Mouse (Mus musculus) heart, embryonic 15.5 days (tissue): ENCODE results near the gene Sapcd1. TPM values are rescaled to one million over a fixed set of nuclear protein-coding genes. Genes with fewer than 3 reads are reported as not detected.

Source experiments
- ATAC-seq: fragments of 200-750 bp; cut with Nextera tagmentation; replicated peaks from 2 replicates; pipeline ENCODE4 v1.8.0; 2017; ENCODE audit warnings: low read depth, moderate TSS enrichment; ENCODE audit not compliant: insufficient number of reproducible peaks, insufficient read depth, low FRiP score
- H3K27ac ChIP-seq: fragments of 300-500 bp; sonication (generic); 2 replicates; pipeline ENCODE4 v1.5.1; 2015; ENCODE audit warnings: mild to moderate bottlenecking, inconsistent platforms
- H3K27me3 ChIP-seq: fragments of 300-500 bp; sonication (generic); 2 replicates; pipeline ENCODE4 v1.6.1; 2015; ENCODE audit warnings: inconsistent platforms
- H3K36me3 ChIP-seq: fragments of 300-500 bp; sonication (generic); 2 replicates; pipeline ENCODE4 v1.6.1; 2015; ENCODE audit warnings: mild to moderate bottlenecking, inconsistent platforms
- H3K4me1 ChIP-seq: fragments of 300-500 bp; sonication (generic); replicated peaks from 2 replicates; pipeline ENCODE4 v1.6.1; 2015; ENCODE audit warnings: inconsistent platforms
- H3K4me2 ChIP-seq: fragments of 300-500 bp; sonication (generic); 2 replicates; pipeline ENCODE4 v1.6.1; 2015; ENCODE audit warnings: inconsistent platforms, mild to moderate bottlenecking, moderate library complexity
- H3K4me3 ChIP-seq: fragments of 300-500 bp; sonication (generic); 2 replicates; pipeline ENCODE4 v1.5.1; 2015; ENCODE audit warnings: mild to moderate bottlenecking, inconsistent platforms
- H3K9ac ChIP-seq: fragments of 300-500 bp; sonication (generic); 2 replicates; pipeline ENCODE4 v1.6.1; 2015; ENCODE audit warnings: mild to moderate bottlenecking, inconsistent platforms
- H3K9me3 ChIP-seq: fragments of 300-500 bp; sonication (generic); replicated peaks from 2 replicates; pipeline ENCODE4 v1.6.1; 2016; ENCODE audit warnings: inconsistent platforms
- WGBS: fragments of 180-500 bp; shearing (Covaris S2); methylation state at CpG from one replicate; pipeline ENCODE4 v1.1.7; 2015; ENCODE audit warnings: mixed read lengths; 5-methylcytosine and 5-hydroxymethylcytosine counted together
- polyA plus RNA-seq: library from polyadenylated mRNA; unstranded; fragments of >200 nt; fragmentation: Nextera tagmentation; extraction: Ambion mirVana; gene quantifications from 2 replicates; pipeline ENCODE4 v1.2.1, GENCODE M21; 2015

The Sapcd1 gene
- polyA plus RNA-seq, 1 experiment from 2014 or later = 1.4 TPM

DNA sequence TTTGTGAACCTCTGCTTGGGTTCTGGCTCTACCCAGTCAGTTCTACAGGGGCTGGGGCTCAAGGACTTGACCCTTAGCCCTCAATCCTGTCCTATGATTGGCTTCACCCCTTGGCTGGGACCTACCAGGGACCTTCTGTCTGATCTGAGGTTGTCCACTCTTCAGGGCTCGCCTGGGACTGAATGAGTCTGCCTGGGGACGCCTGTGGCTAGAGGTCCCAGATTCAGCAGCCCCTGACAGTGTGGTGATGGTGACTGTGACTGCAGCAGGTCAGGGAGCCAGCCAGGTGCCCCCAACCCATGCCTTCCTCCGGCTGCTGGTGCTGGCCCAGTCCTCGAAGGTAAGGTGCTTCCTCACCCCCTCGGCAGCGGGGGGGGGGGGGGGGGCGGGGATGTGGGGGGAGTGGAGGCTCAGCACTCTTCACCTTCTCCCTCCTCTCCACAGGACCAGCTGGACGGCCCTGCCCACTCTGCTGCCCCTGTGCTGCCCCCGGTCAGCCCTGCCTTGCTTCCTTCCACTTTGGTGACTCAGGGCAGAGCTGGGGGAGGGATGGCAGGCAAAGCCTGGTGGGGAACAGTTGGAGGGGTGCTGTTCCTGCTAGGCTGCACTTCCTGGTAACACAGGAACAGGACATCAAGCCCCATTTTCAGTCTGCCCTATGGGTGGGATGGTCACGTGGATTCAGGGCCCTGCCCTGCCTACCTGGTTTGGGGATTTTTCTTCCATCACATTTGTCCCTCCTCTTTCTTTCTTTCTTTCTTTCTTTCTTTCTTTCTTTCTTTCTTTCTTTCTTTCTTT lies 2.9 kb downstream of the Sapcd1 start:
- H3K4me1 ChIP-seq = peaks cover 42% of the 10 kb centered on the region
- H3K36me3 ChIP-seq = no peaks in the 10 kb centered on the region
- WGBS = 50% methylated on average over 8 of the region's 10 CpGs
- H3K4me3 ChIP-seq = no peak overlapping the region
- 0 out of 2 replicates have a peak overlapping the region, but pooled peaks have one; percentile 12 for H3K9ac ChIP-seq
- no peak overlapping the region for H3K27ac ChIP-seq
- ATAC-seq = no peak
- no peaks in the 10 kb centered on the region; the same call in 1 of the 2 replicates for H3K27me3 ChIP-seq
- no peak overlapping the region for H3K4me2 ChIP-seq
- H3K9me3 ChIP-seq = no peaks in the 10 kb centered on the region

DNA sequence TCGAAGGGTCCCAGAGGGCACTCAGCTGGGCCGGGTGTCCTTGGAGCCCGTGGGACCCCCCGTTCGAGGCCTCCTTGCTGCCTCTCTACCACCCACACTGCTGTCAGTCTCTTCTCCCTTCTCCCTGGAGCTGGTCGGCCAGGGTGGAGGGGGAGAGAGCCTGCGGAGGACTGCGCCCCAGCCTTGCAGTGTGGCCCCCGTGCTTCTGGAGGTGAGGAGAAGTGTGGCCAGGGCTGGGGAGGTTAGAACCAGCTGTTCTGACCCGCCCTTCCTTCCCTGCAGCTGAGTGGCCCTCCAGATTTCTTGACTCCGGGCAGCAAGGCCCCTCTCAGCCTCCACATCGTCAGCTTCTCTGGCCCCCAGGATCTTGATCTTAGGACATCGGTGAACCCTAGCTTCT lies 3.6 kb downstream of the Sapcd1 start:
- Histone ChIP-seq H3K4me2 (no peak overlapping the region), H3K9ac (peak overlapping the region; percentile 12; the same call in 1 of the 2 replicates), H3K4me3 (no peak overlapping the region), H3K9me3 (no peaks in the 10 kb centered on the region), H3K27me3 (no peaks in the 10 kb centered on the region), H3K36me3 (no peaks in the 10 kb centered on the region), H3K27ac (0 out of 2 replicates have a peak overlapping the region, but pooled peaks have one; percentile 28), H3K4me1 (peaks cover 39% of the 10 kb centered on the region)
- no peak for ATAC-seq
- WGBS = 62% methylated on average over 13 of the region's 13 CpGs

DNA sequence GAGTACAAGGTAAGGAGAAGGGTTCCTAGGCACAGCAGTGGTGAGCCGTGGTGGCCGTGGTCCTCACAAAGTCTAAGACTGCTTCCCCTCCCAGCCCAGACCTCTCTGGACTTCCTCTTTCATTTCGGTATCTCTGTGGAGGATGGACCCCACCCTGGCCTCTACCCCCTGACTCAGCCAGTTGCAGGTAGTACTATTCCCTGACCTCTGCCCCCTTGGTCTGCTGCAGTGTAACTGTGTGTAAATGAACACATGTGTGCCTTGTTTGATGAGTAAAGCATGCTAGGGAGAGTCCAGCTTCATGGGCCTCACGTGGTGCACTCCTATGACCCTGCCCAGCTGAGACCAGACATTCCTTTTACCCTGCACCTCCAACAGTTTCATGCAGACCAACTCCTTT lies 4.1 kb downstream of the Sapcd1 start:
- no peaks in the 10 kb centered on the region for H3K36me3 ChIP-seq
- no peak overlapping the region for H3K9ac ChIP-seq
- 0 out of 2 replicates have a peak overlapping the region, but pooled peaks have one; percentile 79 for H3K27ac ChIP-seq
- H3K4me2 ChIP-seq = no peak overlapping the region
- no peaks in the 10 kb centered on the region for H3K9me3 ChIP-seq
- no peak for ATAC-seq
- peaks cover 39% of the 10 kb centered on the region for H3K4me1 ChIP-seq
- H3K4me3 ChIP-seq = no peak overlapping the region
- no peaks in the 10 kb centered on the region for H3K27me3 ChIP-seq
- WGBS = 56% methylated on average over 4 of the region's 4 CpGs

DNA sequence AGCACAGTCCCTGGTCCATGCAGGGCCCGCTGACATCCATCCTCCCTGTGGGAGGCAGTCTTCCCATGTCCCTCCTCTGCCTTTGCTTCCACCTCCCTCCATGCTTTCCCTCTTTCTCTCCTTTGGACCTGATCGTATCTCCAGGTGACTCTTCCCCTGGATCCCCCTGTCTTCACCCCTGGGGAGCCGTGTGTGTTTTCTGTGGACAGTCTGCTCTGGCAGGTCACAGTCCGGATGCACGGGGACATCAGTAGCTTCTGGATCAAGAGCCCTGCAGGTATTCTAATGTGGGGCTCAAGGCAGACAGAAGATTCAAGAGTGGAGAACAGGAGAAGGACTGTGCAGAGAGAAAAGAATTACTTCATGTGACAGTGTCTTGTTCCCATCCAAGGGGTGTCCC lies 4.6 kb downstream of the Sapcd1 start:
- Histone ChIP-seq H3K27ac (peak overlapping the region; percentile 79; the same call in 1 of the 2 replicates), H3K9me3 (no peaks in the 10 kb centered on the region), H3K36me3 (no peaks in the 10 kb centered on the region), H3K27me3 (no peaks in the 10 kb centered on the region), H3K9ac (no peak overlapping the region), H3K4me3 (no peak overlapping the region), H3K4me1 (peaks cover 39% of the 10 kb centered on the region), H3K4me2 (no peak overlapping the region)
- 83% methylated on average over 5 of the region's 5 CpGs for WGBS
- no peak for ATAC-seq

DNA sequence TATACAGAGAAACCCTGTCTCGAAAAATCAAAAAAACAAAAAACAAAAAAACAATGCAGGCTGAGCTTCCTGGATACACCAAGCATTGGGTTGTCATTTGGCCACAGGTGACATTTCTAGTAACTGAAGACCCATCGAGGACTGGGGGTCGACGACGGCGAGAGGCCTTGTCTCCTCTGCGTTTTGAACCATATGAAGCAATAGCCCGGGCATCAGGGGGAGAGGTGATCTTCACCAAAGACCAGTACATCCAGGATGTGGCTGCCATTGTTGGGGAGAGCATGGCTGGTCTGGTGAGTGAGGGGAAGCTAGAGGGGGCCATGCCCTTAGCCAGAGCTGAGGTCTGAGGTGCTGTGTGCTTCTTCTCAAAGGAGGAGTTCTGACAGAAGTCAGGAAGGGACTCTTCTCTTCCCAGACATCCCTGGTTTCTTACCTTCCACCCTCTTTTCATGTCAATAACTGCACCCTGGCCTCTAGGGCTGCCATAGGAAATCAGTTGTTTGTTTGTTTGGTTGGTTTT lies 5.2 kb downstream of the Sapcd1 start:
- H3K4me1 ChIP-seq = peaks cover 36% of the 10 kb centered on the region
- peak overlapping the region; percentile 79 for H3K27ac ChIP-seq
- no peak overlapping the region for H3K4me2 ChIP-seq
- H3K9ac ChIP-seq = no peak overlapping the region
- ATAC-seq = no peak
- no peaks in the 10 kb centered on the region for H3K27me3 ChIP-seq
- no peak overlapping the region for H3K4me3 ChIP-seq
- no peaks in the 10 kb centered on the region for H3K9me3 ChIP-seq
- H3K36me3 ChIP-seq = no peaks in the 10 kb centered on the region
- WGBS = 89% methylated on average over 8 of the region's 8 CpGs

DNA sequence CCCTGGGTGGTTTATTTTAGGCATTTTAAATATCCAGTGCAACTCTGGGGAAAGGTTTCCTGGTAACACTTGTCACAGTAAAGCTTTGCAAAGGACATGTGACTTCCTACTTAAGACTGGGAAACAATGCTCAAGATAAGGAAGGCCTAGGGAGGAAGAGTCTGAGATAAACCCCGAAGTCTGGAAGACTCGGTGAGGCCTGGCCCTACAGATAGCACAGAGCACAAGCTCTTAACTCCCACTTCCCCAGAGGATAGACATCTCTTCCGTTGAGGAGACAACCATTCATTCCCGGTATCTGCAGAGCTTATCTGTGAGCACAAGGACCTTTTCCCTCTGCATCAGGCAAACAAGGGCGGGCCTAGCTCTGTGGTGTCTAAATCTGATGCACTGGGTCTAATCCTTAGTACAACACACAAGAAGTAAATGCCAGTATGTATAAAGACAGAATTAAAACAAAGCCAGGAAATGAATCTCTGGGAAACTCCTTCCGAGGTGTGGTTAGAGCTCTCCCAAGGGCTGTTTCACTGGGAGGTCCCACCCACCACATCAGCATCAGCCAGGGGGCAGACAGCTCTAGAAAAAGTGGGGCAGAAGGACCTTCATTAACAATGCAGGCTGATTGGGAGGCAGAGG lies 5.9 kb downstream of the Sapcd1 start:
- Histone ChIP-seq H3K9me3 (no peaks in the 10 kb centered on the region), H3K27ac (peak overlapping the region; percentile 79), H3K27me3 (no peaks in the 10 kb centered on the region), H3K4me3 (no peak overlapping the region), H3K4me2 (peak overlapping the region; percentile 42; the same call in 1 of the 2 replicates), H3K9ac (no peak overlapping the region), H3K36me3 (no peaks in the 10 kb centered on the region), H3K4me1 (peaks cover 32% of the 10 kb centered on the region)
- 19% methylated on average over 6 of the region's 6 CpGs for WGBS
- ATAC-seq = peak; percentile 79

DNA sequence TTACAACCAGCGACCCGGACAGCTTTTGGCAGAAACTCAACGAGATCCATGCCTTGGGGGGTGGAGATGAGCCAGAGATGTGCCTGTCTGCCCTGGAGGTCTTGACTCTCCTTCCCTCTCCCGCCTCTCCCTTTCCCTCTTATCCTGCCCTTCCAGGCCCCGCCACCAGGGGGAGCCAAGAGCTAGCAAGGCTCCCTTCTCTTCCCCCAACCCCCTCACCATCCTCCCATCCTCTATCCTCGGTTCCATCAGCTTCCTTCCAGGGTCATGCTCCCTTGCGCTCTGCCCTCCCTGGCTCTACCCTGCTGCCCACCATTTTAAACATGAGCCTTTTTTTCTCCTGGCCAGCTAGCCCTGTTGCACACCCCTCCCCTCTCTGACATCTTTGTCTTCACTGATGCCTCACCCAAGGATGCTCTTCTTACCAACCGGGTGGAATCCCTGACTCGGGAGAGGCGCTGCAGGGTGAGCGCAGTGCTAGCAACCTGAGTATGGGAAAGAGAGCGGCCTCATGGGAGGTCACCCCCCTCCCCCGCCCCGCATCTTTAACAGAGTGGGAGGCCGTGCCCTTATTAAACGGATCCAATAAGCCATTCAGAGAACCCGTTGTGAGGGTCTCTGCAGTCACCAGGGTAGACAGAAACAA lies 6.5 kb downstream of the Sapcd1 start:
- H3K4me1 ChIP-seq = peaks cover 35% of the 10 kb centered on the region
- H3K36me3 ChIP-seq = no peaks in the 10 kb centered on the region
- WGBS = 10% methylated on average over 17 of the region's 17 CpGs
- H3K27ac ChIP-seq = peak overlapping the region; percentile 79
- H3K9ac ChIP-seq = no peak overlapping the region
- H3K27me3 ChIP-seq = no peaks in the 10 kb centered on the region
- ATAC-seq = peak; percentile 27
- 0 out of 2 replicates have a peak overlapping the region, but pooled peaks have one; percentile 6 for H3K4me3 ChIP-seq
- H3K4me2 ChIP-seq = peak overlapping the region; percentile 42
- no peaks in the 10 kb centered on the region for H3K9me3 ChIP-seq

DNA sequence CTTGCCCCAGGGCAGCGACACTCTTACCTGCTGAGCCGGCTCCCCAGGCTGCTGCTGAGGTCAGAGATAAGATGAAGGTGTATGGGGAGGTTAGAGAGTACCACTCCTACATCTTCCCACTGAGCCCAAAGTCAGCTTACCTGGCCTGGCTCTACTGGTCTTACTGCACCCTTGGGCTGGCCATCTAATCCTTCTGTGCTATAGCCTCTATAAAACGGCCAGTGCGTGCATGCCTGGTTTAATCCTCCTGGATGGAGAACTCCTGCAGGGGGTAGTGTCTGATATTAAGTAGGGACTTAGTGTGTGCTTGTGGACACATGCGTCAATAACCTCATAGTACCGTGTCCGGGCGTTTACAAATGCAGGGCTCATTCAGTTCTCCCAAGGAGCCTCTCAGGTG lies 7.3 kb downstream of the Sapcd1 start:
- no peak overlapping the region for H3K27ac ChIP-seq
- peaks cover 2% of the 10 kb centered on the region; the same call in 1 of the 2 replicates for H3K36me3 ChIP-seq
- WGBS = 86% methylated on average over 8 of the region's 8 CpGs
- H3K4me1 ChIP-seq = peaks cover 41% of the 10 kb centered on the region
- no peak overlapping the region for H3K9ac ChIP-seq
- no peak overlapping the region for H3K4me3 ChIP-seq
- H3K4me2 ChIP-seq = no peak overlapping the region
- ATAC-seq = no peak
- H3K27me3 ChIP-seq = no peaks in the 10 kb centered on the region
- no peaks in the 10 kb centered on the region for H3K9me3 ChIP-seq

DNA sequence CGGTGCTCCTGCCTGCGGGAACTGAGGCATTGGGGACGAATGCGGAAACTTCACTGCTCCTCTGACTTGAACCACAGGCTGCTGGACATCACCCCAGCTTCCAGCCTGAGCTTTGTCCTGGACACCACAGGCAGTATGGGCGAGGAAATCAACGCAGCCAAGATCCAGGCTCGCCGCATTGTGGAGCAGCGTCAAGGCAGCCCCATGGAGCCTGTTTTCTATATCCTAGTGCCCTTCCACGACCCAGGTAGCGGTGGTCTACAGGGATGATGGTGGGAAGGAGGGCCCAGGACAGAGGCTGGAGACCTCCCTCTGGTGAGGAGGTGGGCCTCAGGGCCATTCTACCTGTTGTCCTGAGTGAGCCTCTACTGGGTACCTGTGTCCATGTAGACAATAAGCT lies 7.9 kb downstream of the Sapcd1 start:
- Histone ChIP-seq H3K4me2 (no peak overlapping the region), H3K36me3 (peaks cover 8% of the 10 kb centered on the region), H3K4me1 (peaks cover 40% of the 10 kb centered on the region), H3K4me3 (no peak overlapping the region), H3K27me3 (no peaks in the 10 kb centered on the region), H3K27ac (no peak overlapping the region), H3K9ac (no peak overlapping the region), H3K9me3 (no peaks in the 10 kb centered on the region)
- WGBS = 79% methylated on average over 11 of the region's 11 CpGs
- no peak for ATAC-seq

DNA sequence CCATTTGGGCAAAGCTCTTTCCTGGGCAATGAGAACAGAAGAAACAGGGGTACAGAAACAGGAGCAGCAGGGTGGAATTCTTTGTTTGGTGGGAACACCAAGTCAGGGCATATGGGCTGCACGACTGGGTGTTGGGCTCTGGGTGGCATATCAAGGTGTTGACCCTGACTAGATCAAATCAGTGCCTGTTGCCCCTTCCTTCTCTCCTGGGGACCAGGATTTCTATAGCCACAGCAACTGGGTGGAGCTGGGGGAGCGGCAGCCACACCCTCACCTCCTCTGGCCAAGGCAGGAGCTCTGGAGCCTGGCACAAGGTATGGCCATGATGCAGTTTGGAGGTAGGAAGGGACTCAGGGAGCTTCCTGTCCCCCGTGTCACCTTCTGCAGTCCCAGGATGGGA lies 9.6 kb downstream of the Sapcd1 start:
- H3K36me3 ChIP-seq = peaks cover 25% of the 10 kb centered on the region
- no peak overlapping the region for H3K9ac ChIP-seq
- WGBS = 77% methylated on average over 3 of the region's 3 CpGs
- no peak overlapping the region for H3K4me3 ChIP-seq
- no peak for ATAC-seq
- peaks cover 27% of the 10 kb centered on the region for H3K4me1 ChIP-seq
- H3K27ac ChIP-seq = no peak overlapping the region
- no peaks in the 10 kb centered on the region for H3K9me3 ChIP-seq
- H3K4me2 ChIP-seq = no peak overlapping the region
- no peaks in the 10 kb centered on the region for H3K27me3 ChIP-seq

DNA sequence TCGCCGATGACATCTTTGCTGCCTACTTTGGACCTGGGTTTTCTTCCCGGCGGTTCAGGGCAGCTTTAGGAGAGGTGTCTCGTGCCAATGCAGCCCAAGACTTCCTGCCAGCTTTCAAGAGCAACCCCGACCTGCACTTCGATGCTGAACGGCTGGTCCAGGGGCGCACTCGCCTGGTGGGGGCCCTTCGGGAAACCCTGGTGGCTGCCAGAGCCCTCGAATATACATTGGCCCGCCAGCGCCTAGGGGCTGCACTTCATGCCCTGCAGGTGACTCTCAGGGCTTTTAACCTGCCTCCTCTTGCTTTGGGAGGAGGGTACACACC lies 10.1 kb downstream of the Sapcd1 start:
- ATAC-seq = no peak
- Histone ChIP-seq H3K36me3 (peaks cover 30% of the 10 kb centered on the region), H3K9me3 (no peaks in the 10 kb centered on the region), H3K4me2 (no peak overlapping the region), H3K4me3 (no peak overlapping the region), H3K4me1 (peaks cover 25% of the 10 kb centered on the region), H3K9ac (no peak overlapping the region), H3K27me3 (no peaks in the 10 kb centered on the region), H3K27ac (no peak overlapping the region)
- 67% methylated on average over 14 of the region's 14 CpGs for WGBS
